Mouse (Mus musculus) mature B cell (primary cell): ENCODE measurements around the gene Srprb.
"Not testable (repeated sequence)": the region's sequence is repeated elsewhere in the genome, so short reads cannot be mapped to it uniquely, and the experiment has no call there.

Experiments used
- in situ Hi-C: fragments of 300-500 bp; cut with MboI; formaldehyde crosslinking; loops from 2 replicates; pipeline ENCODE4 v1.14.3; 2019

The Srprb gene

GRCm38 (mm10) chr9:103212654-103213420 is 10.9 kb upstream of the Srprb start:
- in situ Hi-C loops = no loop called here

GRCm38 (mm10) chr9:103208802-103209423 is 7.0 kb upstream of the Srprb start:
- in situ Hi-C loops = loop anchor here (10.0 kb wide), 1 partner anchor 96 kb away; the partner anchor contains the start of genes 1300017J02Rik and Topbp1

GRCm38 (mm10) chr9:103207846-103208245 is 5.9 kb upstream of the Srprb start:
- in situ Hi-C loops = loop anchor here (10.0 kb wide), 1 partner anchor 97 kb away; the partner anchor contains the start of genes 1300017J02Rik and Topbp1

GRCm38 (mm10) chr9:103205786-103206185 is 3.8 kb upstream of the Srprb start:
- in situ Hi-C loops = loop anchor here (10.0 kb wide), 1 partner anchor 99 kb away; the partner anchor contains the start of genes 1300017J02Rik and Topbp1

GRCm38 (mm10) chr9:103188416-103188815 is 13.5 kb downstream of the Srprb start:
- in situ Hi-C loops = no loop called here

GRCm38 (mm10) chr9:103186747-103187146 is 15.2 kb downstream of the Srprb start:
- in situ Hi-C loops = no loop called here

- in situ Hi-C loops = no loop called here
These were observed 16.0 kb downstream of the Srprb start for GRCm38 (mm10) chr9:103185946-103186345.

- in situ Hi-C loops = no loop called here
These were observed 17.1 kb downstream of the Srprb start for GRCm38 (mm10) chr9:103184855-103185254.

GRCm38 (mm10) chr9:103181886-103182285 is 20.1 kb downstream of the Srprb start:
- in situ Hi-C loops = no loop called here

GRCm38 (mm10) chr9:103180807-103181565 is 21.0 kb downstream of the Srprb start:
- in situ Hi-C loops = no loop called here

GRCm38 (mm10) chr9:103180303-103180702 is 21.6 kb downstream of the Srprb start:
- in situ Hi-C loops = no loop called here

- in situ Hi-C loops = no loop called here
These were observed 26.2 kb downstream of the Srprb start for GRCm38 (mm10) chr9:103175692-103176091.

GRCm38 (mm10) chr9:103174771-103175519 is 27.0 kb downstream of the Srprb start:
- in situ Hi-C loops = no loop called here

- in situ Hi-C loops = no loop called here
These were observed 33.2 kb downstream of the Srprb start for GRCm38 (mm10) chr9:103168771-103169170.

- in situ Hi-C loops = no loop called here
These were observed 33.9 kb downstream of the Srprb start for GRCm38 (mm10) chr9:103168046-103168445.

GRCm38 (mm10) chr9:103163806-103164205 is 38.1 kb downstream of the Srprb start:
- in situ Hi-C loops = no loop called here

- in situ Hi-C loops = not testable (repeated sequence)
These were observed 46.8 kb downstream of the Srprb start for GRCm38 (mm10) chr9:103155158-103155557.

- in situ Hi-C loops = no loop called here
These were observed 47.4 kb downstream of the Srprb start for GRCm38 (mm10) chr9:103154568-103154967.

- in situ Hi-C loops = no loop called here
These were observed 48.7 kb downstream of the Srprb start for GRCm38 (mm10) chr9:103153286-103153685.

GRCm38 (mm10) chr9:103149074-103149799 is 52.7 kb downstream of the Srprb start:
- in situ Hi-C loops = no loop called here

GRCm38 (mm10) chr9:103147103-103147502 is 54.8 kb downstream of the Srprb start:
- in situ Hi-C loops = no loop called here
